Mouse (Mus musculus): ENCODE data around the gene Zc3h7b.

- TF ChIP-seq GATA1 (IDR thresholded peaks at IDR 0.05; ENCODE audit: borderline replicate concordance, low read length), result no peak
- TF ChIP-seq FLI1 (IDR thresholded peaks at IDR 0.05; ENCODE audit: low read length), result no peak
These were observed 85.7 kb downstream of the Zc3h7b start for GRCm38 (mm10) chr15:81830530-81830929.

Measured in megakaryocyte, embryonic 14.5 days (primary cell).